Mouse (Mus musculus): ENCODE data around the gene Ptgis. TPM values are rescaled to one million over a fixed set of nuclear protein-coding genes. Genes with fewer than 3 reads are reported as not detected.
A peak's percentile ranks its signal among the peaks of the same experiment; 100 is the strongest.

Ptgis gene
- total and polyA plus RNA-seq, 3 experiments, result 16.3 to 32.1 (median 17.7) TPM

- Histone ChIP-seq H3K36me3 (ENCODE audit: control insufficient read depth, insufficient read depth, low read length) (no peaks in the 10 kb centered on the region), H3K9ac (ENCODE audit: low read depth, low read length) (no peak overlapping the region), H3K27me3 (ENCODE audit: control insufficient read depth, insufficient read depth, low read length) (no peaks in the 10 kb centered on the region; the same call in 1 of the 2 replicates), H3K79me2 (replicated peaks; ENCODE audit: control insufficient read depth, insufficient read depth, low read length) (no peaks in the 10 kb centered on the region), H3K27ac (no peak overlapping the region), H3K4me3 (no peak overlapping the region), H3K4me1 (ENCODE audit: control insufficient read depth, insufficient read depth, low read length) (no peaks in the 10 kb centered on the region; the same call in 1 of the 2 replicates)
- TF ChIP-seq EP300 (IDR thresholded peaks at IDR 0.05; ENCODE audit: insufficient read depth, low read depth, low read length) (peak; percentile 59; the same call in 1 of the 2 replicates), POLR2A (IDR thresholded peaks at IDR 0.05; ENCODE audit: insufficient read depth, low read depth, low read length) (no peak), CTCF (IDR thresholded peaks at IDR 0.05) (peak; percentile 85)
- intact Hi-C loops (cut with DNase I), result loop anchor here (1.0 to 2.0 kb wide), 2 partner anchors 57 to 206 kb away; no protein-coding TSS in a partner anchor
- 51% methylated on average over 17 of the region's 17 CpGs for WGBS
- DNase-seq, result peak; percentile 71 to 80
Measured at GRCm38 (mm10) chr2:167278751-167279526, 38.5 kb upstream of the Ptgis start.

- H3K79me2 ChIP-seq (replicated peaks; ENCODE audit: control insufficient read depth, insufficient read depth, low read length), result no peaks in the 10 kb centered on the region
- no peak for DNase-seq
Measured at GRCm38 (mm10) chr2:167278011-167278410, 37.6 kb upstream of the Ptgis start.

GRCm38 (mm10) chr2:167277026-167277425 is 36.6 kb upstream of the Ptgis start:
- Histone ChIP-seq H3K4me1 (ENCODE audit: control insufficient read depth, insufficient read depth, low read length) (no peaks in the 10 kb centered on the region; the same call in 1 of the 2 replicates), H3K27ac (no peak overlapping the region), H3K4me3 (no peak overlapping the region), H3K36me3 (ENCODE audit: control insufficient read depth, insufficient read depth, low read length) (no peaks in the 10 kb centered on the region), H3K9ac (ENCODE audit: low read depth, low read length) (no peak overlapping the region), H3K27me3 (ENCODE audit: control insufficient read depth, insufficient read depth, low read length) (no peaks in the 10 kb centered on the region; the same call in 1 of the 2 replicates), H3K79me2 (replicated peaks; ENCODE audit: control insufficient read depth, insufficient read depth, low read length) (no peaks in the 10 kb centered on the region)
- peak; percentile 1 to 12 for DNase-seq
- 85% methylated on average over 13 of the region's 13 CpGs for WGBS
- TF ChIP-seq POLR2A (IDR thresholded peaks at IDR 0.05; ENCODE audit: insufficient read depth, low read depth, low read length) (no peak), EP300 (IDR thresholded peaks at IDR 0.05; ENCODE audit: insufficient read depth, low read depth, low read length) (no peak), CTCF (IDR thresholded peaks at IDR 0.05) (no peak)
- intact Hi-C loops (cut with DNase I), result no loop called here

More at GRCm38 (mm10) chr2:167278011-167278410, 37.6 kb upstream of the Ptgis start:
- intact Hi-C loops (cut with DNase I), result loop anchor here (2.0 kb wide), 1 partner anchor 205 kb away; no protein-coding TSS in a partner anchor
- Histone ChIP-seq H3K4me3 (no peak overlapping the region), H3K36me3 (ENCODE audit: control insufficient read depth, insufficient read depth, low read length) (no peaks in the 10 kb centered on the region), H3K27me3 (ENCODE audit: control insufficient read depth, insufficient read depth, low read length) (no peaks in the 10 kb centered on the region; the same call in 1 of the 2 replicates), H3K9ac (ENCODE audit: low read depth, low read length) (no peak overlapping the region), H3K4me1 (ENCODE audit: control insufficient read depth, insufficient read depth, low read length) (no peaks in the 10 kb centered on the region; the same call in 1 of the 2 replicates), H3K27ac (no peak overlapping the region)
- 62% methylated on average over 7 of the region's 7 CpGs for WGBS
- TF ChIP-seq EP300 (IDR thresholded peaks at IDR 0.05; ENCODE audit: insufficient read depth, low read depth, low read length) (no peak), CTCF (IDR thresholded peaks at IDR 0.05) (no peak), POLR2A (IDR thresholded peaks at IDR 0.05; ENCODE audit: insufficient read depth, low read depth, low read length) (no peak)

- H3K4me3 ChIP-seq, result no peak overlapping the region
- no peaks in the 10 kb centered on the region for H3K79me2 ChIP-seq (replicated peaks; ENCODE audit: control insufficient read depth, insufficient read depth, low read length)
- H3K27ac ChIP-seq, result no peak overlapping the region
- intact Hi-C loops (cut with DNase I), result no loop called here
- no peak overlapping the region for H3K9ac ChIP-seq (ENCODE audit: low read depth, low read length)
- DNase-seq, result peak; percentile 1 to 13
- 84% methylated on average over 10 of the region's 10 CpGs for WGBS
- no peaks in the 10 kb centered on the region; the same call in 1 of the 2 replicates for H3K4me1 ChIP-seq (ENCODE audit: control insufficient read depth, insufficient read depth, low read length)
- H3K27me3 ChIP-seq (ENCODE audit: control insufficient read depth, insufficient read depth, low read length), result no peaks in the 10 kb centered on the region; the same call in 1 of the 2 replicates
- TF ChIP-seq POLR2A (IDR thresholded peaks at IDR 0.05; ENCODE audit: insufficient read depth, low read depth, low read length) (no peak), EP300 (IDR thresholded peaks at IDR 0.05; ENCODE audit: insufficient read depth, low read depth, low read length) (no peak), CTCF (IDR thresholded peaks at IDR 0.05) (no peak)
- no peaks in the 10 kb centered on the region for H3K36me3 ChIP-seq (ENCODE audit: control insufficient read depth, insufficient read depth, low read length)
Measured at GRCm38 (mm10) chr2:167275856-167276255, 35.5 kb upstream of the Ptgis start.

GRCm38 (mm10) chr2:167274713-167275465 is 34.5 kb upstream of the Ptgis start:
- intact Hi-C loops (cut with DNase I), result no loop called here

More at GRCm38 (mm10) chr2:167274713-167275465, 34.5 kb upstream of the Ptgis start:
- no peaks in the 10 kb centered on the region for H3K36me3 ChIP-seq (ENCODE audit: control insufficient read depth, insufficient read depth, low read length)
- no peak for TF ChIP-seq EP300 (IDR thresholded peaks at IDR 0.05; ENCODE audit: insufficient read depth, low read depth, low read length)
- TF ChIP-seq POLR2A (IDR thresholded peaks at IDR 0.05; ENCODE audit: insufficient read depth, low read depth, low read length), result no peak
- no peak for TF ChIP-seq CTCF (IDR thresholded peaks at IDR 0.05)
- H3K9ac ChIP-seq (ENCODE audit: low read depth, low read length), result no peak overlapping the region
- no peak overlapping the region for H3K4me3 ChIP-seq
- no peaks in the 10 kb centered on the region for H3K79me2 ChIP-seq (replicated peaks; ENCODE audit: control insufficient read depth, insufficient read depth, low read length)
- H3K27me3 ChIP-seq (ENCODE audit: control insufficient read depth, insufficient read depth, low read length), result no peaks in the 10 kb centered on the region; the same call in 1 of the 2 replicates
- H3K27ac ChIP-seq, result no peak overlapping the region
- no peaks in the 10 kb centered on the region; the same call in 1 of the 2 replicates for H3K4me1 ChIP-seq (ENCODE audit: control insufficient read depth, insufficient read depth, low read length)
- peak; percentile 2 to 14 for DNase-seq
- WGBS, result 78% methylated on average over 10 of the region's 10 CpGs
